Mouse (Mus musculus): ENCODE measurements at regions not wholly inside any gene's neighbourhood (a gene's known extent, or its start where the extent isn't known, plus 50 kb on each side); places are given as distances from the start of the nearest gene placed in this dataset.

GRCm38 (mm10) chr19:37492572-37492971 lies 57.6 kb upstream of the Exoc6 start:
- DNase-seq: no peak

DNA sequence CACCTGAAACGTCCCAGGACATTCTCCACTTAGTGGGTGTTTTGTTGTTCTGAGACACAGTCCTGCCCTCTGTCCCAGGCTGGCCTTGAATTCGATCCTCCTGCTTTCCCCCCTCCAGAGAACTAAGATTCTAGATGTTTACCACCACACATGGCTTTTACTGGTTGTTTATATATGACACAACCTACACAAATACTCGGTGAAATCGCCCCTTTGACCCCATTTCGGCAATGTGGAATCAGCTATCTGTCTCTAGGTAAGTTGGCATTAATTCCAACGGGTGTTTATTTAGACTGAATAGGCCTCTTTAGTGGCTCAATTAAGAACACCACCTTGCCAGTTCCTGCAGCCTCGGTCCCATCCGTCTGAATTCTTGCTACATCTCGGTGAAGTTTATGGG lies 56.8 kb upstream of the Exoc6 start:
- DNase-seq: no peak

GRCm38 (mm10) chr19:37493921-37494485 lies 56.2 kb upstream of the Exoc6 start:
- DNase-seq: no peak

DNA sequence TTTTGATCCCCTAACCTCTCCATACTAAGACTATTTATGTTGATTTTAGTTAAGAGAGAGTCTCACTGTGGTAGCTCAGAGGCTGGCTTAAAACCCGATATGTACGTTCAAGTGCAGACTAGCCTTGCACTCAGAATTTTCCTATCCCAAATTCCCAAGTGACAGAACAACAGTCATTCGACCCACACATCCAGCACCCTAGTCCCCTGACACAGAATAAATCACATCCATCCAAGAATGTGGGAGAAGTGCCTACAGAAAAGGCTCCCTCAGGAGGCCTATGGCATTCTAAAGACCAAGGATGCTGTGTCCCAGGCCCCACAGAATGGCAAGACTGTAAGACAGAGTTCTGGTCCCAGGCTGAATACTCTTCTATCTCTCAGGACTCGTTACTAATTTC lies 55.4 kb upstream of the Exoc6 start:
- no peak for DNase-seq

DNA sequence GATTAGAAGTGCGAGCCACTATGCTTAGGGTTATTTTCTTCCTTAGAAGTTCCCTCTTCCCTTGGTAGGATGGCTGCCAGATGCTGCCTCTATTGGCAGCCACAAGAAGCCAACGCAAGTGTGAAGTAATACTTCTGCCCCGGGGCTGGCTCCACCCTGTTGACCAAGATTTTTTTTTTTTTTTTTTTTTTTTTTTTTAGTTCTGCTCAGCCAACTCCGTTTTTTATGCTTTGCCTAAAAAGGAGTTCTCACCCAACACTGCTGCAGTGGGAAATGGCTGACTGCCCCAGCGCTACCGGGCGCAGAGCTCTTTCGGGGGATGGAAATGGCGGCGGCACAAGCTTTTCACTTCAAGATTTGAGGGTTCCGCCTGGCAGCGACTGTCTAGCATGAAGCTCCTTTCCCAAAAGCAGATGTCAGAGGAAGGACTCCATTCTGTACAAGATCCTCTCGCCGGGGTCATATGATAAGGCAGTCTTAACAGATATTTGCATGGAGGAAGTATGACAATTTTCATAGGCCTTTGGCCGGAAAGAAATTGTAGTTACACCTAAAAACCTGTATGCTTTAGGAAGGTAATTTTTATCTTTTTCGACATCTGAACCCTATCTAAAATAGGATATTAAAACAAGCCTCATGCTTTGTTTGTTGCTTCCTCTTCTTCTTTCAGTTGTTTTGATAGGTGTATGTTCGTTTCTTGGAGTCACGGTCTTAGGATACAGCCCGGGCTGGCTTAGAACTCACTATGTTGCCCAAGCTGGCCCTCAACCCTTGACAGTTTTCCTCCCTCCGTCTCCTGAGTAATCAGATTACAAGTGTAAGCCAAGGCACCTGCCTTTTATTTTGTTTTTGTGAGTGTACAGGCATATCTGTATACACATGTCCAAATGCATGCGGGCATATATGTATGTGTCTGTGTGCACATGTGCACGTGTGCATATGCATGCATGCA lies 54.6 kb upstream of the Exoc6 start:
- DNase-seq: peak in 1 of 2 experiments; percentile 19

- DNase-seq: no peak
Measured at GRCm38 (mm10) chr19:37496759-37497158, 53.5 kb upstream of the Exoc6 start.

- no peak for DNase-seq
Measured at GRCm38 (mm10) chr19:37497161-37497560, 53.1 kb upstream of the Exoc6 start.

DNA sequence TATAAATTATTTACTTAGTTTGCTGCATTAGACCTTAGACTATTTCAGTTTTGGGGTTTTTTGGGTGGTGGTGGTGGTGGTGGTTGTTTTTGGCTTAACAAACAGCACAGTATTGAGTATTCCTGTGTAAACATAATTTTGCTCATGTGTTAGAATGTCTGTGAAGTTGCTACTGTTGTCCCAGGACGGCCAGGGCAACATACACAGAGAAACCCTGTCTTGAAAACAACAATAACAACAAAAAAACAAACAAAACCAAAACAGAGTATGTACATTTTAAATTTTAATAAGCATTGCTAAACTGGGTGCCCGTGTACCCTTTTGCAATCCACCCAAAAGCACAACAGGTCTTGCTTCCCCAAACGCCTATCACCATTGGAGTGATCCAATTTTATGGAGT lies 51.8 kb upstream of the Exoc6 start:
- no peak for DNase-seq
